Mouse (Mus musculus) heart, adult 2 months (tissue): ENCODE measurements around the gene Rin3.

Source experiments
- CTCF ChIP-seq: fragments of 200-600 bp; IDR thresholded peaks from 2 replicates; pipeline ENCODE4 v1.8.1; 2022; ENCODE audit warnings: antibody characterized with exemption, mild to moderate bottlenecking, moderate library complexity
- EP300 ChIP-seq: fragments of 200-500 bp; IDR thresholded peaks from 2 replicates; pipeline ENCODE4 v1.6.1; 2011; ENCODE audit warnings: low read depth, low read length, control low read depth; ENCODE audit not compliant: insufficient read depth
- POLR2A ChIP-seq: fragments of 200-500 bp; IDR thresholded peaks from 2 replicates; pipeline ENCODE4 v1.6.1; 2011; ENCODE audit warnings: mild to moderate bottlenecking, low read depth, low read length, control low read depth; ENCODE audit not compliant: insufficient read depth

GRCm38 (mm10) chr12:102295230-102295629 is 12.4 kb downstream of the Rin3 start:
- TF ChIP-seq CTCF (no peak), POLR2A (no peak), EP300 (no peak)
